Mouse (Mus musculus): Measurements from ENCODE around the gene Rsrp1.

The Rsrp1 gene

DNA sequence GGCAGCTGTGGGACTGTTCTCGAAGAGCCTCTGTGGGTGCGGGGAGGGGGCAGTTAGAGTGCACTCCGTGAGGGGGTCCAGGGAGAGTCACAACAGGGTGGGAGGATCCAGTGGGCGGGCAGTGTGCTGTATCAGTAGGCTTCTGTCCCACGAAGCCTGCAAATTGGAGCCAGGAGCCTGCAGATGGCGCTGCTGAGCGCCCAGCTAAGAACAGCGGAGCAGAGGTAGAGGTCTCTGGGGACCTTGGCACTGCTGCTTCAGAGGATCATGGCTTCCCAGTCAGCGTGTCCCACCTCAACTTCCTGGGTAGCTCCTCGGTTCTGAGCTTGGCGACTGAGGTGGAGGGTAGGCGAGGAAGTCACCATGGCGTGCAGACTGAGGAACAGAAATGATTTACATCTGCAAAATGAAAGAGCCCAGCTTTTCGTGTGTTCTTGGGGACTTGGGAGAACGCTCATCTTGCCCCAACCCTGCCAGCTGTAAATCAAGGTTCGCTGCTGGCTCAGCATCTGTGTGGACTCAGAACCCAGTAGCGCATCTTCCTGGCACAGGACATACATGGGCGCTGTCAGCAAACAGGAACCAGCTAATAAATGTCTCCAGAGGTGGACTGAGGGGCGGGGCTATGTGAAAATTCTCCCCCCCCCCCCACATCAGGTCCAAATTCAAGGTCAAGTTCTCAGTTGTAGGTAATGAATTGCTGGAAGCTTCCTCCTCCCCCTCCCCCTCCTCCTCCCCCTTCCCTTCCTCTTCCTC, 39.8 kb downstream of the Rsrp1 start:
- peak; percentile 77 to 88 for DNase-seq (ENCODE audit: low spot score in 2 of 2)

GRCm38 (mm10) chr4:134967887-134968604, 44.7 kb downstream of the Rsrp1 start:
- DNase-seq (ENCODE audit: low spot score in 2 of 2) = peak in 1 of 2 experiments; percentile 39

- DNase-seq (ENCODE audit: low spot score in 2 of 2) = no peak
Measured at GRCm38 (mm10) chr4:134968605-134968976, 45.2 kb downstream of the Rsrp1 start.

GRCm38 (mm10) chr4:134975261-134975928, 52.0 kb downstream of the Rsrp1 start:
- no peak for DNase-seq (ENCODE audit: low spot score in 2 of 2)

- DNase-seq (ENCODE audit: low spot score in 2 of 2) = no peak
Measured at GRCm38 (mm10) chr4:134975929-134976308, 52.5 kb downstream of the Rsrp1 start.

All from spleen, postnatal 4 days (tissue).